Mouse (Mus musculus): Measurements from ENCODE around the gene Tmem186. TPM values are rescaled to one million over a fixed set of nuclear protein-coding genes. Genes with fewer than 3 reads are reported as not detected.

Tmem186 gene
- 18.9 and 20.9 TPM in 2 replicates for polyA plus RNA-seq (2012; rRNA removed)

GRCm38 (mm10) chr16:8637217-8638051 lies at the start of gene Tmem186, which contains the start of gene Pmm2:
Gene Tmem186, minus strand, starts transcription at chr16:8637712.
Gene Pmm2, plus strand, starts transcription at chr16:8637674.

GRCm38 (mm10) chr16:8680470-8680869 lies 43.0 kb upstream of the Tmem186 start, which contains the start of gene Gm5767:
Gene Gm5767, plus strand, starts transcription at chr16:8680770.

DNA sequence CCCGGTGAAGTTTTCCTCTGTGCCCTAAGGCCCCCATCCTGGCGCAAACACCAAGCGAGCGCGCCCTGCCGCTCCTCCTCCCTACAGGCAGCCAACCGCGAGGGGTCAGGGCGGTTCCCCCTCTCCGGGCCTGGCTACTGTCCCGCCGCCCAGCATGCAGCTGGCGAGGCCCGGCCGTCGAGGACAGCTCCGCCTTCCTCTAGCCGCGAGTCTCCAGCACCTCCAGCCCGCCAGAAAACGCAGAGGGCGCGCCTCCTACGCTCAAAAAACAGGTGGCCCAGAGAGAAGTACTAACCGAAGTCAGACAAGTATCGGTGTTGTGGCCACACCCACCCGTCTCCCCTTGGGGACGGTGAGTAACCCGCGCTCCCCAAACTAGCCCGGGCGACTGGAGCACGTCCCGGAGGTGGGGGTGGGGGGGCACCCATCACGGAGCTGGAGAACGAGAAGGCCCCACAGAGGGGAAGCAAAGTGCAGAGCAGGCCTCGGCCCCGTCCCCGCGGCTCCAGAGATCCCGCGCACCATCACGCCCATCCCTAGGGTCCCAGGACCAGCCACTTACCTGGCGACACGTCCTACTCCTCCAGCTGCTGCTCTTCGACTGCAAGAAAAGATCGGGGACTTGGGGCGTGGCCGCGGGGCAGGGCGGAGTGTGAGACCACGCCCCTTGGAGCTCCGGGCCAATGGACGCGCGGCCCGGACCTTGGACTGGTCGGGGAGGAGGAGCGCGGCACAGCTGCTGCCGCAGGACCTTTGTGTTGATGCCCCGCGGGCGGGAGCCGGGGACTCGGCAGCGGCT lies 34.2 kb upstream of the Tmem186 start, which contains the start of gene Carhsp1:
TSS of gene Carhsp1 (minus strand) at position 605 of the 799 bp plus-strand sequence.

Other genes starting within 250 kb of the Tmem186 start
- gene Tmem114, start 212.6 kb downstream of the Tmem186 start, polyA plus RNA-seq (2012; rRNA removed), result 0.23 and 0.24 TPM in 2 replicates
- gene Mettl22, start 166.9 kb downstream of the Tmem186 start, polyA plus RNA-seq (2012; rRNA removed), result 59.4 and 64.3 TPM in 2 replicates
- 42.1 and 46.1 TPM in 2 replicates for gene Abat, start 124.3 kb downstream of the Tmem186 start, polyA plus RNA-seq (2012; rRNA removed)
- gene Pmm2, start within 50 bp of the Tmem186 start, polyA plus RNA-seq (2012; rRNA removed), result 56.5 and 57.5 TPM in 2 replicates
- gene Carhsp1, start 34.4 kb upstream of the Tmem186 start, polyA plus RNA-seq (2012; rRNA removed), result 118 and 140 TPM in 2 replicates
- gene Gm5767, start 43.1 kb upstream of the Tmem186 start, polyA plus RNA-seq (2012; rRNA removed), result not detected in 2 replicates
- gene Usp7, start 154.6 kb upstream of the Tmem186 start, polyA plus RNA-seq (2012; rRNA removed), result 126 and 127 TPM in 2 replicates
- 41.5 and 46.4 TPM in 2 replicates for gene 1810013L24Rik, start 192.4 kb upstream of the Tmem186 start, polyA plus RNA-seq (2012; rRNA removed)